Mouse (Mus musculus): Measurements from ENCODE around the gene Cldn14. TPM values are rescaled to one million over a fixed set of nuclear protein-coding genes. Genes with fewer than 3 reads are reported as not detected.

Cldn14 gene
- polyA plus RNA-seq, 1 experiment from 2014 or later: not detected

- Histone ChIP-seq H3K4me3 (ENCODE audit: low read length) (no peak overlapping the region), H3K9ac (ENCODE audit: low read length) (no peak overlapping the region), H3K27me3 (ENCODE audit: control insufficient read depth, insufficient read depth, low read depth, low read length) (no peaks in the 10 kb centered on the region), H3K4me1 (replicated peaks; ENCODE audit: control insufficient read depth, insufficient read depth, low read length) (no peaks in the 10 kb centered on the region), H3K9me3 (ENCODE audit: control insufficient read depth, low read length) (no peaks in the 10 kb centered on the region), H3K27ac (ENCODE audit: low read length) (no peak overlapping the region), H3K36me3 (ENCODE audit: control insufficient read depth, insufficient read depth, low read length) (no peaks in the 10 kb centered on the region), H3K4me2 (ENCODE audit: low read depth, low read length) (no peak overlapping the region)
- WGBS: 72% methylated on average over 8 of the region's 8 CpGs
- no peak for ATAC-seq (ENCODE audit: low read depth)
Measured at GRCm38 (mm10) chr16:93925684-93926247, 82.9 kb downstream of the Cldn14 start.

- H3K36me3 ChIP-seq (ENCODE audit: control insufficient read depth, insufficient read depth, low read length): no peaks in the 10 kb centered on the region
- H3K27ac ChIP-seq (ENCODE audit: low read length): no peak overlapping the region
- ATAC-seq (ENCODE audit: low read depth): no peak
- no peaks in the 10 kb centered on the region for H3K9me3 ChIP-seq (ENCODE audit: control insufficient read depth, low read length)
- WGBS: 65% methylated on average over 7 of the region's 7 CpGs
- H3K4me3 ChIP-seq (ENCODE audit: low read length): no peak overlapping the region
- H3K4me2 ChIP-seq (ENCODE audit: low read depth, low read length): no peak overlapping the region
- no peak overlapping the region for H3K9ac ChIP-seq (ENCODE audit: low read length)
- H3K4me1 ChIP-seq (replicated peaks; ENCODE audit: control insufficient read depth, insufficient read depth, low read length): no peaks in the 10 kb centered on the region
- H3K27me3 ChIP-seq (ENCODE audit: control insufficient read depth, insufficient read depth, low read depth, low read length): no peaks in the 10 kb centered on the region
Measured at GRCm38 (mm10) chr16:93923788-93924187, 84.8 kb downstream of the Cldn14 start.

- Histone ChIP-seq H3K27me3 (ENCODE audit: control insufficient read depth, insufficient read depth, low read depth, low read length) (no peaks in the 10 kb centered on the region), H3K4me3 (ENCODE audit: low read length) (no peak overlapping the region), H3K9ac (ENCODE audit: low read length) (no peak overlapping the region), H3K27ac (ENCODE audit: low read length) (no peak overlapping the region), H3K36me3 (ENCODE audit: control insufficient read depth, insufficient read depth, low read length) (no peaks in the 10 kb centered on the region), H3K4me2 (ENCODE audit: low read depth, low read length) (no peak overlapping the region), H3K9me3 (ENCODE audit: control insufficient read depth, low read length) (no peaks in the 10 kb centered on the region), H3K4me1 (replicated peaks; ENCODE audit: control insufficient read depth, insufficient read depth, low read length) (0 out of 2 replicates have a peak, but pooled peaks cover 3% of the 10 kb centered on the region)
- 70% methylated on average over 5 of the region's 5 CpGs for whole genome bisulfite sequencing
- ATAC-seq (ENCODE audit: low read depth): no peak
Measured at GRCm38 (mm10) chr16:93922835-93923389, 85.7 kb downstream of the Cldn14 start.

- Histone ChIP-seq H3K4me2 (ENCODE audit: low read depth, low read length) (no peak overlapping the region), H3K9ac (ENCODE audit: low read length) (no peak overlapping the region), H3K36me3 (ENCODE audit: control insufficient read depth, insufficient read depth, low read length) (no peaks in the 10 kb centered on the region), H3K9me3 (ENCODE audit: control insufficient read depth, low read length) (no peaks in the 10 kb centered on the region), H3K4me1 (replicated peaks; ENCODE audit: control insufficient read depth, insufficient read depth, low read length) (0 out of 2 replicates have a peak, but pooled peaks cover 5% of the 10 kb centered on the region), H3K27me3 (ENCODE audit: control insufficient read depth, insufficient read depth, low read depth, low read length) (no peaks in the 10 kb centered on the region), H3K4me3 (ENCODE audit: low read length) (no peak overlapping the region), H3K27ac (ENCODE audit: low read length) (no peak overlapping the region)
- WGBS: 61% methylated on average over 4 of the region's 4 CpGs
- no peak for ATAC-seq (ENCODE audit: low read depth)
Measured at GRCm38 (mm10) chr16:93920673-93921072, 88.0 kb downstream of the Cldn14 start.

- Histone ChIP-seq H3K4me1 (replicated peaks; ENCODE audit: control insufficient read depth, insufficient read depth, low read length) (0 out of 2 replicates have a peak, but pooled peaks cover 5% of the 10 kb centered on the region), H3K36me3 (ENCODE audit: control insufficient read depth, insufficient read depth, low read length) (no peaks in the 10 kb centered on the region), H3K27me3 (ENCODE audit: control insufficient read depth, insufficient read depth, low read depth, low read length) (no peaks in the 10 kb centered on the region), H3K9me3 (ENCODE audit: control insufficient read depth, low read length) (no peaks in the 10 kb centered on the region), H3K4me3 (ENCODE audit: low read length) (no peak overlapping the region), H3K9ac (ENCODE audit: low read length) (no peak overlapping the region), H3K27ac (ENCODE audit: low read length) (no peak overlapping the region), H3K4me2 (ENCODE audit: low read depth, low read length) (no peak overlapping the region)
- no peak for ATAC-seq (ENCODE audit: low read depth)
- WGBS: 67% methylated on average over 20 of the region's 20 CpGs
Measured at GRCm38 (mm10) chr16:93919189-93919588, 89.4 kb downstream of the Cldn14 start.

- H3K4me1 ChIP-seq (replicated peaks; ENCODE audit: control insufficient read depth, insufficient read depth, low read length): 0 out of 2 replicates have a peak, but pooled peaks cover 5% of the 10 kb centered on the region
- H3K9ac ChIP-seq (ENCODE audit: low read length): no peak overlapping the region
- H3K27me3 ChIP-seq (ENCODE audit: control insufficient read depth, insufficient read depth, low read depth, low read length): no peaks in the 10 kb centered on the region
- H3K4me2 ChIP-seq (ENCODE audit: low read depth, low read length): no peak overlapping the region; the same call in 1 of the 2 replicates
- 62% methylated on average over 8 of the region's 8 CpGs for WGBS
- H3K9me3 ChIP-seq (ENCODE audit: control insufficient read depth, low read length): no peaks in the 10 kb centered on the region
- H3K4me3 ChIP-seq (ENCODE audit: low read length): 0 out of 2 replicates have a peak overlapping the region, but pooled peaks have one; percentile 1
- peak; percentile 6; the same call in 1 of the 2 replicates for ATAC-seq (ENCODE audit: low read depth)
- no peak overlapping the region for H3K27ac ChIP-seq (ENCODE audit: low read length)
- H3K36me3 ChIP-seq (ENCODE audit: control insufficient read depth, insufficient read depth, low read length): no peaks in the 10 kb centered on the region
Measured at GRCm38 (mm10) chr16:93918679-93919060, 90.0 kb downstream of the Cldn14 start.

- Histone ChIP-seq H3K9ac (ENCODE audit: low read length) (no peak overlapping the region), H3K27me3 (ENCODE audit: control insufficient read depth, insufficient read depth, low read depth, low read length) (no peaks in the 10 kb centered on the region), H3K4me3 (ENCODE audit: low read length) (0 out of 2 replicates have a peak overlapping the region, but pooled peaks have one; percentile 1), H3K36me3 (ENCODE audit: control insufficient read depth, insufficient read depth, low read length) (no peaks in the 10 kb centered on the region), H3K4me1 (replicated peaks; ENCODE audit: control insufficient read depth, insufficient read depth, low read length) (0 out of 2 replicates have a peak, but pooled peaks cover 5% of the 10 kb centered on the region), H3K4me2 (ENCODE audit: low read depth, low read length) (no peak overlapping the region; the same call in 1 of the 2 replicates), H3K9me3 (ENCODE audit: control insufficient read depth, low read length) (no peaks in the 10 kb centered on the region), H3K27ac (ENCODE audit: low read length) (0 out of 2 replicates have a peak overlapping the region, but pooled peaks have one; percentile 3)
- peak; percentile 76 for ATAC-seq (ENCODE audit: low read depth)
- WGBS: 29% methylated on average over 22 of the region's 22 CpGs
Measured at GRCm38 (mm10) chr16:93917712-93918678, 90.6 kb downstream of the Cldn14 start.

- Histone ChIP-seq H3K4me1 (replicated peaks; ENCODE audit: control insufficient read depth, insufficient read depth, low read length) (peaks cover 5% of the 10 kb centered on the region; the same call in 1 of the 2 replicates), H3K4me2 (ENCODE audit: low read depth, low read length) (no peak overlapping the region), H3K9me3 (ENCODE audit: control insufficient read depth, low read length) (no peaks in the 10 kb centered on the region), H3K27ac (ENCODE audit: low read length) (no peak overlapping the region), H3K27me3 (ENCODE audit: control insufficient read depth, insufficient read depth, low read depth, low read length) (no peaks in the 10 kb centered on the region), H3K36me3 (ENCODE audit: control insufficient read depth, insufficient read depth, low read length) (no peaks in the 10 kb centered on the region), H3K9ac (ENCODE audit: low read length) (no peak overlapping the region), H3K4me3 (ENCODE audit: low read length) (no peak overlapping the region)
- ATAC-seq (ENCODE audit: low read depth): no peak
- WGBS: 38% methylated on average over 7 of the region's 10 CpGs
Measured at GRCm38 (mm10) chr16:93915338-93915849, 93.2 kb downstream of the Cldn14 start.
